Mouse (Mus musculus): ENCODE data around the gene Elk3. TPM values are rescaled to one million over a fixed set of nuclear protein-coding genes. Genes with fewer than 3 reads are reported as not detected.

Elk3 gene
- polyA plus RNA-seq, 1 experiment from 2014 or later: 33.9 TPM

DNA sequence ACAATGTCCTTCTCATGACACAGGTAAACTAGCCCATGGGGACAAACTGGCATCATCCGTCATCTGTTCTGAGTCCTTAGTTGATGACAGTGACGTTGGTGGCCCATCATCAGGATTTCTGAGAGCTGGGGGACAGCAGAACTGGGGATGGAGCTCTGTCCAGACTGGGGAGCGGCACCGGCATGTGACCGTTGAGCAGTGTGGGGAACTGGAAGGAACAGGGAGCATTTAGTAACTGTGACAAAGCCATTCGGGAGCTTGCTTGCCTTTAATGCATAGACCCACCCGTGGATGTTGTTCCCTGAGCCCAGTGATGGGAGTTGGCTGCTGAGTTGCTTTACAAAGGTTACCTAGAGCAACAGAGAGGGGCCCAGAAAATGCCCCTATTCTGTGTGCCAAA, 61.0 kb downstream of the Elk3 start:
- 73% methylated on average over 7 of the region's 7 CpGs for WGBS
- no peaks in the 10 kb centered on the region for H3K27me3 ChIP-seq
- H3K36me3 ChIP-seq: peaks cover 41% of the 10 kb centered on the region
- ATAC-seq (ENCODE audit: insufficient number of reproducible peaks, insufficient read depth, low FRiP score, low TSS enrichment, low read depth): no peak
- no peak overlapping the region for H3K9ac ChIP-seq
- H3K4me3 ChIP-seq: no peak overlapping the region
- peak overlapping the region; percentile 44; the same call in 1 of the 2 replicates for H3K27ac ChIP-seq
- H3K9me3 ChIP-seq: no peaks in the 10 kb centered on the region
- H3K4me2 ChIP-seq: no peak overlapping the region
- H3K4me1 ChIP-seq: peaks cover 47% of the 10 kb centered on the region

DNA sequence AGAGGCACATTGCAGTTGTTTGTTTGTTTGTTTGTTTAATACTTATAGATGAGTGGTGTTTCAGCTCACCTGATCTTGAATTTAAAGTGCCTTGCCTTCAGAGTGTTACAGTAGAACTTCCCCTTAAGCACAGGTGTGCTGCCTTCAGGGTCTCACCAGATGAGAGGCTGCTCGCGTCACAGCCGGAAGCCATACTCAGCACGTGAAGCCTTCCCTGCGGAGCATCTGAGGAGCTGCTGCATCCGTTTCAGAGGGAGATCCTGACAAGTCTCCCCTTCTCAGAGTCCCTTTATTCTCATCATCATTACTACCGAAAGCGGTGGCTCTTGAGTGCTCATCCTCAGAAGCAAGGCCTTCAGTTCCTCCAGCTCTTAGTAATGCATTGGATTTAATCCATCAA, 62.5 kb downstream of the Elk3 start:
- Histone ChIP-seq H3K27ac (peak overlapping the region; percentile 0; the same call in 1 of the 2 replicates), H3K9ac (no peak overlapping the region), H3K4me1 (peaks cover 45% of the 10 kb centered on the region), H3K27me3 (no peaks in the 10 kb centered on the region), H3K9me3 (no peaks in the 10 kb centered on the region), H3K4me3 (no peak overlapping the region), H3K36me3 (peaks cover 41% of the 10 kb centered on the region), H3K4me2 (no peak overlapping the region)
- WGBS: 75% methylated on average over 8 of the region's 8 CpGs
- ATAC-seq (ENCODE audit: insufficient number of reproducible peaks, insufficient read depth, low FRiP score, low TSS enrichment, low read depth): no peak

DNA sequence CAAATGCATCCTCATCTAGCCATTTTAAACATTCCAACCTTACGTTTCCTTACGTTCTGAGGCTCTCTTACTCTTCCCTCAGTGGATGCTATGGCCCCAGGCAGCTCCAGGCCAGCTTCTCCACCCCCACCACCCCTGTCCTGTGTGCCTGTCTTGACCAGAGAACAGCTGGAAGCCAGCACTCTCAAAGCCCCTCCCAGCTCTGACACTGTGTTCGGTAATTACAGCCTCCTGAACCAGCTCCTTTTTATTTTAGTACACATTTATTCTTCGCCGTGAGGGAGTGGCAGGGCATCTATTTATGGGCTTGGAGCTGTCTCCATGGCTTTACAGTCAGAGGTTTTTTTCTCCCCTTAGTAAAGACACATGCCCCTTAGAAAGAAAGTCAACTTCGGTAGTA, 63.0 kb downstream of the Elk3 start:
- 30% methylated on average over 6 of the region's 6 CpGs for WGBS
- 0 out of 2 replicates have a peak, but pooled peaks have one; percentile 65 for ATAC-seq (ENCODE audit: insufficient number of reproducible peaks, insufficient read depth, low FRiP score, low TSS enrichment, low read depth)
- Histone ChIP-seq H3K9ac (no peak overlapping the region), H3K4me1 (peaks cover 45% of the 10 kb centered on the region), H3K9me3 (no peaks in the 10 kb centered on the region), H3K27ac (peak overlapping the region; percentile 60; the same call in 1 of the 2 replicates), H3K27me3 (no peaks in the 10 kb centered on the region), H3K36me3 (peaks cover 35% of the 10 kb centered on the region), H3K4me3 (no peak overlapping the region), H3K4me2 (no peak overlapping the region)

DNA sequence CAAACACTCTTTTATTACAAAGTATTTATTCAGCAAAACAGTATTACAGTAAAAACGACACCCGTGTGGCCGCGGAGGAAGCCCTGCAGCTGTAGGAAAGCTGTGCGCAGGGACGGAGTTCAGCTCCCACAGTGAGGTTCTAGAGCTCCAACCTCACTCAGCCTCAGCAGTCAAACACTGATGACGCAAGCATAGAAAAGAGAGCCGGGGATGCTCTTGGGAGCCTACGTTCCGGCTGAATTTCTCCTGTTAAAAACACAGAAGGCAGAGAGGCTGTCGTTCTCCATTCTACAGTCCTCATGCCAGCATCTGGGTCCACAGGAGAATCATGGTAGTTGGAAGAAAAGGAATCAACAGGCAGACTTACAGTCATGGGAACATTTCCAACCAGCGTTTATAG, 63.5 kb downstream of the Elk3 start:
- ATAC-seq (ENCODE audit: insufficient number of reproducible peaks, insufficient read depth, low FRiP score, low TSS enrichment, low read depth): no peak
- H3K9me3 ChIP-seq: no peaks in the 10 kb centered on the region
- H3K27me3 ChIP-seq: no peaks in the 10 kb centered on the region
- no peak overlapping the region for H3K4me2 ChIP-seq
- H3K4me1 ChIP-seq: peaks cover 45% of the 10 kb centered on the region
- H3K4me3 ChIP-seq: no peak overlapping the region
- 79% methylated on average over 12 of the region's 12 CpGs for WGBS
- H3K36me3 ChIP-seq: peaks cover 31% of the 10 kb centered on the region
- H3K9ac ChIP-seq: no peak overlapping the region
- H3K27ac ChIP-seq: peak overlapping the region; percentile 60; the same call in 1 of the 2 replicates

DNA sequence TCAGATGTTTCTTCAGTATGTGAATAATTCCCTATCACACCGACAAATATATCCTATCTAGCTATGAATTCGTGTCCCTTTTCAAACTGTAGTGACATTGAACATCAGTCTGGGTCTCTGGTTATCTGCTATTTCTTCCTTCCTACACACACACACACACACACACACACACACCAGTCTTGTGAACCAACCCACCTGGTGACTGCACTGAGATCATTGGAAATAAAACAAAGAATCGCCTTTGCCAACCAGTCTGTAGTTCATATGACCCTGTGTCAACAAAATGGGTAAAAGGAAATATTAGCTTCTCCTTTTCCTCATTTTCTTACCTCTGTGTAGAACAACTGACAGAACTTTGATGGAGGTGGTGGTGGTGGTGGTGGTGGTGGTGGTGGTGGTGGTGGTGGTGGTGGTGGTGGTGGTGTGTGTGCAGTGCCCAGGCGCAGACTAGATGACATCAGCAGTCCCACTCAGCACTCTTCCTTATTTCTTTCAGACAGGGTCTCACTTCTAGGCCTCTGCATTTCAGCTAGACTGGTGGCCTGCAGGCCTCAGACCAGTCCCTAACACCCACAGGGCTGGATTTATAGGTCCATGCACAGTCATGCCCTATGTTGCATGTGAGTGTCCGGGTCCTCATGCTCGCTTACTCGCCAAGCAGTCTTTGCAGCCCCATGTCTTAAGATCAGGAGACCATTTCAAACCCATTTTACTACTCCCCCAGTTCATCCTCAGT, 64.6 kb downstream of the Elk3 start:
- H3K4me1 ChIP-seq: peaks cover 44% of the 10 kb centered on the region
- ATAC-seq (ENCODE audit: insufficient number of reproducible peaks, insufficient read depth, low FRiP score, low TSS enrichment, low read depth): no peak
- no peak overlapping the region for H3K9ac ChIP-seq
- no peak overlapping the region for H3K4me3 ChIP-seq
- H3K27ac ChIP-seq: no peak overlapping the region
- no peak overlapping the region for H3K4me2 ChIP-seq
- H3K36me3 ChIP-seq: peaks cover 32% of the 10 kb centered on the region
- no peaks in the 10 kb centered on the region for H3K27me3 ChIP-seq
- WGBS: 93% methylated on average over 7 of the region's 7 CpGs
- no peaks in the 10 kb centered on the region for H3K9me3 ChIP-seq

DNA sequence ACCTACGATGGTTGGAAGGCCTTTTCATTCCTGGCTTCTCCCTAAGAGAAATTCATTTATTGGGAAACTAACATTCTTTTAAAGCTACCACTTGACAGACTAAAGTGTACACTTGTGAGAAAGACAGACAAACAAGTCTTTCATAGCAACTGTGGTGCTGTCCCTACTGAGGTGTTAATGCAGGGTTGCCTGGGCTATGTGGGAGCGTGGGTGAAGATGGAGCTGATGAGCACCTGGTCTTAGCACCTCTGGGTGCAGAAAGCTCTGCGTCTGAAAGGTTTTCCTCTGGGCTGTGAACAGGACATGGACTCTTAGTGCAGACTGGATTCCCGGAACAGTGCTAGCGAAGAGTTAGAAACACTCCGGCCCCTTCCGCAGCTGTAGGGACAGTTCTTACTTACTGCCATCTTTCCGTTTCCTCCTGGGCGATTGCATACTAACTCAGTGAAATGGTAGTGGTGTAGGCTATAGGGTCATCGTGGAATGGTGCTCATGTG, 66.7 kb downstream of the Elk3 start:
- no peak overlapping the region for H3K4me2 ChIP-seq
- no peak for ATAC-seq (ENCODE audit: insufficient number of reproducible peaks, insufficient read depth, low FRiP score, low TSS enrichment, low read depth)
- H3K27me3 ChIP-seq: no peaks in the 10 kb centered on the region
- H3K9me3 ChIP-seq: no peaks in the 10 kb centered on the region
- H3K4me3 ChIP-seq: no peak overlapping the region
- 79% methylated on average over 10 of the region's 10 CpGs for WGBS
- H3K9ac ChIP-seq: no peak overlapping the region
- H3K4me1 ChIP-seq: peaks cover 27% of the 10 kb centered on the region
- H3K36me3 ChIP-seq: peaks cover 42% of the 10 kb centered on the region
- no peak overlapping the region for H3K27ac ChIP-seq

DNA sequence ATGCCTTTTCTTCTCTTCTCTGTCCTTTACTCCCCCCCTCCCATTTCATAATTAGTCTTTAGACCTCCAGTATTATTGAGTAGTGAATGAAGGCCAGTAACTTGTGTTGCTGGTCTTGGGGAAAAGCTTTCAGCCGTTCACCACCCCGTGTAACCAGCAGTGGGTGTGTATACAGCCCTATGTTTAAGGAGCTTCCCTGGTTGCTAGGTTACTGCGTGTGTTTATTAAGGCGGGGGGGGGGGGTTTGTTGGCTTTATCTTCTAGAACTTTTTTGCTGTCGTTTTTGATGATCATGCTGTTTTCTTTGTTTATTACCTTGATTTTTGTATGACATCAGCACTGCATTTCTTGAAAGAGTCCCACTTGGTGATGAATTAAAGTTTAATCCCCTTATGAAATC, 68.1 kb downstream of the Elk3 start:
- Histone ChIP-seq H3K4me3 (no peak overlapping the region), H3K4me1 (peaks cover 15% of the 10 kb centered on the region), H3K9me3 (no peaks in the 10 kb centered on the region), H3K4me2 (no peak overlapping the region), H3K36me3 (peaks cover 47% of the 10 kb centered on the region), H3K27ac (no peak overlapping the region), H3K27me3 (no peaks in the 10 kb centered on the region), H3K9ac (no peak overlapping the region)
- ATAC-seq (ENCODE audit: insufficient number of reproducible peaks, insufficient read depth, low FRiP score, low TSS enrichment, low read depth): no peak
- WGBS: 20% methylated on average over 5 of the region's 5 CpGs

DNA sequence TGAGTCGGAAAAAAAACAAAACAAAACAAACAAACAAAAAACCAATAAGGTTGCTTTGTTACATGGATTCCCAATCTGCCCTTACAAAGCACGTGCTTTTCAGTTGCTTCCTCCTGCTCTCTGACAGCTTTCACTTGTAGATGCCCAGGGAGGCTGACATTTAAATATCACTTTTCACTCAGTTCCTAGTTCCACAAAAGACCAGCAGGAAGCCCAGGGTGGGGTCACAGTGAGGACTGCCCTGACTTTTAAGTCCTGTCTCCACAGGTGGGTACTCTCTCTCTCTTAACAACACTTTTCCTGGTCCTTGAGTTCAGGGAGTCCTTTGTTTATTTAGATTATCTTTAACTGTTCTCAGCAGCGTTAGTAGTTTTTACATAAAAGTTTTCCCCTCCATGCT, 68.7 kb downstream of the Elk3 start:
- WGBS: 22% methylated on average over 3 of the region's 3 CpGs
- Histone ChIP-seq H3K27ac (no peak overlapping the region), H3K36me3 (peaks cover 44% of the 10 kb centered on the region), H3K4me2 (no peak overlapping the region), H3K4me1 (peaks cover 8% of the 10 kb centered on the region; the same call in 1 of the 2 replicates), H3K27me3 (no peaks in the 10 kb centered on the region), H3K4me3 (no peak overlapping the region), H3K9me3 (no peaks in the 10 kb centered on the region), H3K9ac (no peak overlapping the region)
- ATAC-seq (ENCODE audit: insufficient number of reproducible peaks, insufficient read depth, low FRiP score, low TSS enrichment, low read depth): no peak

DNA sequence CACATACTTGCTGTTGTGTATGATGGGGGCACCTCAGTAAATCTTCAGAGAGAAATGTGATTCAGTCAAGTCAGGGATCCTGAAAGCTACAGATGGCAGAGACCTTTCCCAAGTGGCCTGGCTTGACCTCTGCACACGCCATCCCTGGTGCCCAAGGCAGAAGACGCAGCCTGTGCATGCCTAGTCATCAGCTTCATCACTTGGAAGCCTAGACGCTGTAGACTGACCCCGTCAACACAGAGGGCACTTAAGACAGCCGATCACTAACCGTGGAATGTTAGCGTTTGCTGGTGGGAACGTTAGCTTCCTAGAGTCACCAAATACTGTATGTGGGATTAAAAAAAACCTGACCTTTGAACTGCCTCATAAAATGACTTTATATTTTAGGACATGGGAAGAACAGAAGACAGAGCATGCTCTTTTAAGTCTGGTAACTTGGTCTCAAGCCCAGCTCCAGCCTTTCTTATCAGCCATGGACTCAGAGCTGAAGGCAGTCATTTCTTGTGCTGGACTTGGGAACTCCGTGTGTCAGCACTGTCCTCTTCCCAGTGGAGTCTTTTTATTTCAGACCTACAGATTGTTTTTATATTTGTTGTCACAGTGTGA, 71.6 kb downstream of the Elk3 start:
- Histone ChIP-seq H3K4me3 (no peak overlapping the region), H3K9ac (no peak overlapping the region), H3K27me3 (no peaks in the 10 kb centered on the region), H3K9me3 (no peaks in the 10 kb centered on the region), H3K27ac (no peak overlapping the region), H3K36me3 (peaks cover 59% of the 10 kb centered on the region), H3K4me2 (no peak overlapping the region), H3K4me1 (0 out of 2 replicates have a peak, but pooled peaks cover 6% of the 10 kb centered on the region)
- WGBS: 73% methylated on average over 9 of the region's 9 CpGs
- no peak for ATAC-seq (ENCODE audit: insufficient number of reproducible peaks, insufficient read depth, low FRiP score, low TSS enrichment, low read depth)

DNA sequence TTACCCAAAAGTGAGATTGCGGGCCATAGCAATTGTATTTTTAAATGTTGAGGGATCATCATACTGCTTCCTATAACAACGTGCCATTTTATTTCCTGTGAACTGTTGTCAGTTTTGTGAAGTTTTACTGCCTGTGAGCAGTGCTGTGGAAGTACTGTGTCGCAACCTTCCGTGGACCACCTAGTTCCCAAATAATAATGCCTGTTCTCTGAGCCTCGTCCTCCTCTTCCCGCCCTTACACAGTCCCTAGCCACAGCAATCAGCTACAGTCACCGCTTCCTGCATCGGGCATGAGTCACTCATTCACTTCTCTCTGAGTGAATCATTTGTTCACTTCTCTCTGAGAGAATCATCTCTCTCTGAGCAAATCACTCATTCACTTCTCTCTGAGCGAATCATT, 76.2 kb downstream of the Elk3 start:
- Histone ChIP-seq H3K36me3 (peaks cover 68% of the 10 kb centered on the region), H3K9me3 (no peaks in the 10 kb centered on the region), H3K9ac (no peak overlapping the region), H3K27ac (no peak overlapping the region), H3K4me2 (no peak overlapping the region), H3K4me3 (no peak overlapping the region), H3K4me1 (no peaks in the 10 kb centered on the region), H3K27me3 (no peaks in the 10 kb centered on the region)
- WGBS: 93% methylated on average over 9 of the region's 9 CpGs
- ATAC-seq (ENCODE audit: insufficient number of reproducible peaks, insufficient read depth, low FRiP score, low TSS enrichment, low read depth): no peak

DNA sequence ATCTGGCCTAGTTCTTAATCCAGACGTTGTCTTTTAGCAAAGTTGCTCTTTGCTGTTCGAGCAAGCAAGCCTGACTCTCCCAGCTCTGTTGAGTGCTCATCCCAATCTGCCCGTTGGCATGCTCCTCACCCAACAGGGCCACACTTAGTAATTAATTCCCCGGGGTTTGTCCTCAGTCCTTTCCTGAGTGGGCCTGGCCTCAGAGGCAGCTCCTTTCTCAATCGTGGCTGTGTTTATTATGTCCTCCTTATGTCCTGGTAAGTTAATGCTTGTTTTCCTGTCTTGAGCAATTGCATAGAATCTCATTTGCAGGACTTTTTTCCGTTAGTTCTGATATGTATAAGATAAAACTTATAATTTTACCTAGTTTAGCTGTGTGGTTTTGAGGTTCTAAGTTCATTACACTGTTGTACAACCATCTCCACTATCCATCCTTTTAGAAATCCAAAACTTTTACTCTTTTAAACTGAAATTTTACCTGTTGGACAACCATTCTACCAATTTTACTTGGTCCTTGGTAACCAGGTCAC, 77.2 kb downstream of the Elk3 start:
- Histone ChIP-seq H3K27me3 (no peaks in the 10 kb centered on the region), H3K36me3 (peaks cover 64% of the 10 kb centered on the region), H3K9me3 (no peaks in the 10 kb centered on the region), H3K4me1 (no peaks in the 10 kb centered on the region), H3K9ac (no peak overlapping the region), H3K4me2 (no peak overlapping the region), H3K4me3 (no peak overlapping the region), H3K27ac (no peak overlapping the region)
- 86% methylated on average over 6 of the region's 6 CpGs for WGBS
- ATAC-seq (ENCODE audit: insufficient number of reproducible peaks, insufficient read depth, low FRiP score, low TSS enrichment, low read depth): no peak

DNA sequence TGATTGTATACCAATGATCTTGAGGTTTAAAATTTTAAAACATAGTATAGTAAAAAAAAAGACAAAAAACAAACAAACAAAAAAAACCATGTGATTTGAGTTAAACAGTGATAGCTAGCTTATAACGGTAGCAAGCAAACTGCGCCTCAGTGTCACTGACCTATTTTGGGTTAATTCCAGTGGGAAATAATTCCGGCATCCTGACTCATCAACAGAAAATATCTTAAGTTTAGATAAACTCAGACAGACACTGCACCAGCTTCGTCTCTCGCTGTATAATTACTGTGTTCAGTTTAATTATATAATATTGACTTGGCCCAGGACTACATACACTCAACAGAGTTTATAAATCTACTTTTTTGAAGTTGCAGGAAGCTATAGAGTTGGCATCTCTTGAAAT, 79.0 kb downstream of the Elk3 start:
- Histone ChIP-seq H3K4me1 (peaks cover 7% of the 10 kb centered on the region), H3K4me2 (no peak overlapping the region), H3K36me3 (peaks cover 55% of the 10 kb centered on the region), H3K9me3 (no peaks in the 10 kb centered on the region), H3K4me3 (no peak overlapping the region), H3K9ac (no peak overlapping the region), H3K27ac (no peak overlapping the region), H3K27me3 (no peaks in the 10 kb centered on the region)
- 85% methylated on average over 5 of the region's 5 CpGs for WGBS
- no peak for ATAC-seq (ENCODE audit: insufficient number of reproducible peaks, insufficient read depth, low FRiP score, low TSS enrichment, low read depth)

All from embryonic facial prominence, embryonic 13.5 days (tissue).